Mouse (Mus musculus): Measurements from ENCODE around the gene Cdh13.

- TF ChIP-seq POLR2A (IDR thresholded peaks at IDR 0.05; ENCODE audit: extremely low read depth, insufficient read depth, low read length) (no peak), CTCF (IDR thresholded peaks at IDR 0.05; ENCODE audit: extremely low read depth, insufficient read depth, low read length) (no peak)
Observed at GRCm38 (mm10) chr8:118618195-118618594, 334.7 kb downstream of the Cdh13 start.

Measured in cortical plate, adult 2 months (tissue).